Mouse (Mus musculus): ENCODE results near the gene Spry1. TPM values are rescaled to one million over a fixed set of nuclear protein-coding genes. Genes with fewer than 3 reads are reported as not detected.

Spry1 gene
- polyA plus RNA-seq, 1 experiment from 2014 or later = 39.6 TPM

DNA sequence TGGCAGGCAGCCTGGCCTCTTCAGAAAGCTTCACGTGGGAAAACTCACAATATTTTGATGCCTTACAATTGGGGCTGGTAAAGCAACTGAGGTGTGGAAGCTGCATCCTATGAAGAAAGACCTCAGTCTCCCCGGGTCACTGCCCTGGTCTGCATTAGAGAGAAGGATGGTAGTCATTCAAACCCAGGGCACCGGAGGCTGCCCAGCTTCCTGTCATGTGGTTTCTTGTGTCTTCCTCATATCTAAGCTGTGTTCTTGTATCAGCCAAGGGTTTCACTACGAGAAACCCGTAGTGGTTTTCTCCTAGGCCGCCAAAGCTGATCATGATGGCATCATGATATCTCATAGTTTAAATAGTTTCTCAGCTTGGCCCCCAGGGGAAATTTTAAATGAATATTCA lies 5.3 kb downstream of the Spry1 start:
- Histone ChIP-seq H3K9me3 (replicated peaks; ENCODE audit: low read length) (no peaks in the 10 kb centered on the region), H3K27me3 (ENCODE audit: insufficient read depth, low read length) (no peaks in the 10 kb centered on the region), H3K27ac (no peak overlapping the region), H3K9ac (ENCODE audit: low read depth, low read length) (no peak overlapping the region), H3K4me2 (ENCODE audit: low read length) (peak overlapping the region; percentile 43), H3K4me1 (replicated peaks; ENCODE audit: insufficient read depth, low read length) (peaks cover 22% of the 10 kb centered on the region), H3K36me3 (ENCODE audit: insufficient read depth, low read length) (peaks cover 25% of the 10 kb centered on the region), H3K4me3 (replicated peaks; ENCODE audit: low read depth, low read length) (no peak overlapping the region; the same call in 1 of the 2 replicates)
- DNase-seq (ENCODE audit: low spot score) (no peak), ATAC-seq (replicated peaks; ENCODE audit: low FRiP score, low read depth) (no peak)
- TF ChIP-seq CTCF (IDR thresholded peaks at IDR 0.05; ENCODE audit: low read depth) = no peak
- WGBS = 58% methylated on average over 6 of the region's 6 CpGs

DNA sequence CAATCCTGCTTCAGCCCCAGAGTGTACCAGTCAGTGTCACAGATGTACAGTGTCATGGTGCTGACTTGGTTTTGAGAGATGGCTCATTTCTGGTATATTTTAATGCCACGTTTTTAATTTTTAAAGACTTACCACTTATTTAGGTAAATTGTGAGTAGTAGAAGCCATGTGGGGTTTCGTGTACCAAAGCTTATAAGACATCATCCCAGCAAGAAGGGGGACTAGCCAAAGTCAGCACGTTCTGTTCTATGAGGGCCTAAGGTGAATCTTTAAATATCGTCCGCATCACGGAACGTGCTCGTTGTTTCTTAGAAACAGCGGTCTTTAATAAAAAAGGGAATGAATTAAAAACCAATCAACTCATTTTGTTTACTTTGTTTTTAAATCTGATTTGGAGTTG lies 6.5 kb downstream of the Spry1 start:
- 87% methylated on average over 9 of the region's 9 CpGs for WGBS
- Histone ChIP-seq H3K4me3 (replicated peaks; ENCODE audit: low read depth, low read length) (no peak overlapping the region), H3K9me3 (replicated peaks; ENCODE audit: low read length) (no peaks in the 10 kb centered on the region), H3K9ac (ENCODE audit: low read depth, low read length) (no peak overlapping the region), H3K27me3 (ENCODE audit: insufficient read depth, low read length) (no peaks in the 10 kb centered on the region), H3K4me1 (replicated peaks; ENCODE audit: insufficient read depth, low read length) (peaks cover 22% of the 10 kb centered on the region), H3K36me3 (ENCODE audit: insufficient read depth, low read length) (peaks cover 25% of the 10 kb centered on the region), H3K27ac (no peak overlapping the region), H3K4me2 (ENCODE audit: low read length) (peak overlapping the region; percentile 25; the same call in 1 of the 2 replicates)
- ATAC-seq (replicated peaks; ENCODE audit: low FRiP score, low read depth) (no peak), DNase-seq (ENCODE audit: low spot score) (no peak)
- TF ChIP-seq CTCF (IDR thresholded peaks at IDR 0.05; ENCODE audit: low read depth) = no peak

DNA sequence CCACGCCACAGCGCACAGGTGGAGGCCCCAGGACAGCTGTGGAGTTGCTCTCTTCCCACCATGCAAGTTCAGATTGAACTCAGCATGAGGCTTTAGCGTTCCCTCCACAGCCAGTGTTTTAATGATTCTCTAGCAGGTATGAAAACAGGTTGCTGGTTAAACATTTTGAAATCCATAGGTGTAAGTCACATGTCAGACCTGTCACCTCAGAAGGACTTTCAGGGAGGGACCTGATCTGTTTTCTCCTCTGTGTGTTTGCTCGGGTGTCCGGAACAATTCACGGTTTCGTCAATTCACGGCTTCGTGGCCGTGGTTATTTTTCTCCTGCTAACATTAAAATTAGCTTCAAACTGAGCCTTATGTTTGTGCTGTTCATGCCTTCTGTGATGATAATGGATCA lies 7.5 kb downstream of the Spry1 start:
- DNase-seq (ENCODE audit: low spot score) (no peak), ATAC-seq (replicated peaks; ENCODE audit: low FRiP score, low read depth) (no peak)
- no peaks in the 10 kb centered on the region for H3K27me3 ChIP-seq (ENCODE audit: insufficient read depth, low read length)
- no peak for TF ChIP-seq CTCF (IDR thresholded peaks at IDR 0.05; ENCODE audit: low read depth)
- 0 out of 2 replicates have a peak overlapping the region, but pooled peaks have one; percentile 8 for H3K4me2 ChIP-seq (ENCODE audit: low read length)
- H3K27ac ChIP-seq = peak overlapping the region; percentile 1; the same call in 1 of the 2 replicates
- H3K4me3 ChIP-seq (replicated peaks; ENCODE audit: low read depth, low read length) = no peak overlapping the region
- H3K4me1 ChIP-seq (replicated peaks; ENCODE audit: insufficient read depth, low read length) = peaks cover 22% of the 10 kb centered on the region
- H3K9ac ChIP-seq (ENCODE audit: low read depth, low read length) = no peak overlapping the region
- 66% methylated on average over 10 of the region's 10 CpGs for WGBS
- H3K36me3 ChIP-seq (ENCODE audit: insufficient read depth, low read length) = peaks cover 25% of the 10 kb centered on the region
- H3K9me3 ChIP-seq (replicated peaks; ENCODE audit: low read length) = no peaks in the 10 kb centered on the region

GRCm38 (mm10) chr3:37648244-37648643 lies 8.5 kb downstream of the Spry1 start:
- WGBS = 64% methylated on average over 13 of the region's 13 CpGs
- no peak overlapping the region for H3K27ac ChIP-seq

GRCm38 (mm10) chr3:37649281-37649680 lies 9.5 kb downstream of the Spry1 start:
- no peak for TF ChIP-seq CTCF (IDR thresholded peaks at IDR 0.05; ENCODE audit: low read depth)
- Histone ChIP-seq H3K4me1 (replicated peaks; ENCODE audit: insufficient read depth, low read length) (peaks cover 23% of the 10 kb centered on the region), H3K27ac (no peak overlapping the region), H3K4me3 (replicated peaks; ENCODE audit: low read depth, low read length) (no peak overlapping the region), H3K4me2 (ENCODE audit: low read length) (no peak overlapping the region), H3K9me3 (replicated peaks; ENCODE audit: low read length) (no peaks in the 10 kb centered on the region), H3K9ac (ENCODE audit: low read depth, low read length) (no peak overlapping the region), H3K36me3 (ENCODE audit: insufficient read depth, low read length) (peaks cover 11% of the 10 kb centered on the region), H3K27me3 (ENCODE audit: insufficient read depth, low read length) (no peaks in the 10 kb centered on the region)
- no peak for ATAC-seq (replicated peaks; ENCODE audit: low FRiP score, low read depth)
- WGBS = 71% methylated on average over 6 of the region's 6 CpGs
- DNase-seq (ENCODE audit: low spot score) = no peak

More at GRCm38 (mm10) chr3:37648244-37648643, 8.5 kb downstream of the Spry1 start:
- peaks cover 22% of the 10 kb centered on the region for H3K4me1 ChIP-seq (replicated peaks; ENCODE audit: insufficient read depth, low read length)
- TF ChIP-seq CTCF (IDR thresholded peaks at IDR 0.05; ENCODE audit: low read depth) = no peak
- 0 out of 2 replicates have a peak overlapping the region, but pooled peaks have one; percentile 1 for H3K4me2 ChIP-seq (ENCODE audit: low read length)
- H3K4me3 ChIP-seq (replicated peaks; ENCODE audit: low read depth, low read length) = no peak overlapping the region
- ATAC-seq (replicated peaks; ENCODE audit: low FRiP score, low read depth) (no peak), DNase-seq (ENCODE audit: low spot score) (no peak)
- H3K9ac ChIP-seq (ENCODE audit: low read depth, low read length) = no peak overlapping the region
- peaks cover 17% of the 10 kb centered on the region for H3K36me3 ChIP-seq (ENCODE audit: insufficient read depth, low read length)
- H3K27me3 ChIP-seq (ENCODE audit: insufficient read depth, low read length) = no peaks in the 10 kb centered on the region
- no peaks in the 10 kb centered on the region for H3K9me3 ChIP-seq (replicated peaks; ENCODE audit: low read length)

- Histone ChIP-seq H3K27ac (peak overlapping the region; percentile 82), H3K27me3 (ENCODE audit: insufficient read depth, low read length) (no peaks in the 10 kb centered on the region), H3K36me3 (ENCODE audit: insufficient read depth, low read length) (0 out of 2 replicates have a peak, but pooled peaks cover under 1% of the 10 kb centered on the region), H3K4me2 (ENCODE audit: low read length) (no peak overlapping the region), H3K4me1 (replicated peaks; ENCODE audit: insufficient read depth, low read length) (peaks cover 31% of the 10 kb centered on the region), H3K9ac (ENCODE audit: low read depth, low read length) (no peak overlapping the region), H3K4me3 (replicated peaks; ENCODE audit: low read depth, low read length) (no peak overlapping the region), H3K9me3 (replicated peaks; ENCODE audit: low read length) (no peaks in the 10 kb centered on the region)
- peak; percentile 55 for ATAC-seq (replicated peaks; ENCODE audit: low FRiP score, low read depth)
- WGBS = 60% methylated on average over 9 of the region's 9 CpGs
- DNase-seq (ENCODE audit: low spot score) = no peak
- no peak for TF ChIP-seq CTCF (IDR thresholded peaks at IDR 0.05; ENCODE audit: low read depth)
Observed at GRCm38 (mm10) chr3:37652537-37652936, 12.8 kb downstream of the Spry1 start.

Measured in kidney, postnatal 0 days (tissue).